Mouse (Mus musculus) neural tube, embryonic 11.5 days (tissue): ENCODE measurements around the gene Dbp. TPM values are rescaled to one million over a fixed set of nuclear protein-coding genes. Genes with fewer than 3 reads are reported as not detected.
A peak's percentile ranks its signal among the peaks of the same experiment; 100 is the strongest.

Source experiments
- ATAC-seq: fragments of 200-750 bp; cut with Nextera tagmentation; 2 replicates; pipeline ENCODE4 v1.8.0; 2017; ENCODE audit warnings: moderate number of reproducible peaks, mild to moderate bottlenecking, moderate TSS enrichment, moderate library complexity; ENCODE audit not compliant: insufficient read depth, low FRiP score, low TSS enrichment
- DNase-seq: peaks from one replicate; pipeline ENCODE4 v3.0.0-alpha.2; 2015; ENCODE audit warnings: low spot score
- H3K27ac ChIP-seq: fragments of 300-500 bp; sonication (generic); 2 replicates; pipeline ENCODE4 v1.5.1; 2014; ENCODE audit warnings: low read depth, mild to moderate bottlenecking, low read length
- H3K27me3 ChIP-seq: fragments of 300-500 bp; sonication (generic); 2 replicates; pipeline ENCODE4 v1.6.1; 2014; ENCODE audit warnings: mild to moderate bottlenecking, low read length, mixed read lengths; ENCODE audit not compliant: control insufficient read depth, insufficient read depth
- H3K36me3 ChIP-seq: fragments of 300-500 bp; sonication (generic); 2 replicates; pipeline ENCODE4 v1.6.1; 2014; ENCODE audit warnings: mild to moderate bottlenecking, low read length, moderate library complexity, mixed read lengths; ENCODE audit not compliant: control insufficient read depth, insufficient read depth
- H3K4me1 ChIP-seq: fragments of 300-500 bp; sonication (generic); 2 replicates; pipeline ENCODE4 v1.6.1; 2014; ENCODE audit warnings: low read length, mixed read lengths; ENCODE audit not compliant: control insufficient read depth, insufficient read depth
- H3K4me2 ChIP-seq: fragments of 300-500 bp; sonication (generic); 2 replicates; pipeline ENCODE4 v1.6.1; 2014; ENCODE audit warnings: low read depth, mild to moderate bottlenecking, moderate library complexity
- H3K4me3 ChIP-seq: fragments of 300-500 bp; sonication (generic); 2 replicates; pipeline ENCODE4 v1.5.1; 2014; ENCODE audit warnings: low read depth, low read length
- H3K9ac ChIP-seq: fragments of 300-500 bp; sonication (generic); 2 replicates; pipeline ENCODE4 v1.6.1; 2014; ENCODE audit warnings: mild to moderate bottlenecking, low read length
- H3K9me3 ChIP-seq: fragments of 300-500 bp; sonication (generic); 2 replicates; pipeline ENCODE4 v1.6.1; 2016; ENCODE audit warnings: low read length; ENCODE audit not compliant: control insufficient read depth
- WGBS: fragments of 180-500 bp; shearing (Covaris S2); extraction: QIAGEN DNeasy Blood & Tissue Kit; methylation state at CpG from one replicate; pipeline ENCODE4 v1.1.7; 2014; 5-methylcytosine and 5-hydroxymethylcytosine counted together
- polyA plus RNA-seq: library from polyadenylated mRNA; unstranded; fragments of >200 nt; fragmentation: Nextera tagmentation; extraction: Ambion mirVana; gene quantifications from 2 replicates; pipeline ENCODE4 v1.2.1, GENCODE M21; 2014

Gene Dbp
- polyA plus RNA-seq, 1 experiment from 2014 or later, result 3.7 TPM

DNA sequence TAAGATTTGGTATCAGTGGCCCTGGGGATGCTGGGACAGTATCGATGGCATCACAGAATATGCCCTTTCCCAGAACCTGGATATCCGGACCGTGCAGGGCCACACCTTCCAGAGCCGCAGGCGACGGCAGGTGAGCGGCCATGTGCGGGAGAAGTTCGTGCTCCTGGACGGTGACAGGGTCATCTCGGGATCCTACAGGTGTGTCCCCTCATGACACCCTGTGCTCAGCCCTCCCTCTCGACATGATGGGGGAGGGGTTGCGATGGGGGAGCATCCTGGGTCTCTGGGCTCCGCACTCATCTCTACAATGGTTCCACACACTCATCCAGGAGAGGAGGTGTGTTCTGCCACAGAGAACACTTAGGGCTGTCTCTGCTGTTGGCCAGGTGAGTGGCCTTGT lies 18.9 kb downstream of the Dbp start:
- H3K9me3 ChIP-seq, result no peaks in the 10 kb centered on the region
- peaks cover 34% of the 10 kb centered on the region for H3K36me3 ChIP-seq
- no peaks in the 10 kb centered on the region for H3K27me3 ChIP-seq
- H3K4me3 ChIP-seq, result no peak overlapping the region
- H3K4me1 ChIP-seq, result peaks cover 6% of the 10 kb centered on the region
- WGBS, result 95% methylated on average over 14 of the region's 14 CpGs
- DNase-seq, result no peak
- ATAC-seq, result no peak
- no peak overlapping the region for H3K27ac ChIP-seq
- no peak overlapping the region for H3K4me2 ChIP-seq
- H3K9ac ChIP-seq, result no peak overlapping the region

DNA sequence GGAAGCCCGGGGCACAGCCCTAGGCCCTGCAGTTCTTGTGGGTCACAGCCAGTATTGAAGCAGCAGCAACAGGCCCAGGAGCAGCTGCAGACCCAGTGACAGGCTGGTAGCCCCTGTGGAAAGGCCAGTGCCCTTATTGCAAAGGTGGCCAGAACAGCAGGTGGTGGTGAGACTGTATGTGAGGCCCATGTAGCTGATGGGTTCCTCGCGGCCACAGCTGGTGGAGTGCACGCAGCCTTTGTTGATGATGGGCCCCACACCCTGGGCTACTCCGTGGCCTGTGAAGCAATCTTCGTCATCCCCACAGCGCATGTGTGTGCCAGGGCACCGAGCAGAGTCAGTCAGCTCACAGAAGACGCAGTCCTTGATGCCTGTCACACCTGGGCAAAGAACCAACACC lies 20.3 kb downstream of the Dbp start:
- H3K4me2 ChIP-seq, result no peak overlapping the region
- no peak overlapping the region for H3K27ac ChIP-seq
- no peaks in the 10 kb centered on the region for H3K9me3 ChIP-seq
- no peak for DNase-seq
- H3K36me3 ChIP-seq, result peaks cover 27% of the 10 kb centered on the region
- no peaks in the 10 kb centered on the region for H3K4me1 ChIP-seq
- H3K4me3 ChIP-seq, result no peak overlapping the region
- 92% methylated on average over 9 of the region's 9 CpGs for WGBS
- no peak for ATAC-seq
- H3K27me3 ChIP-seq, result no peaks in the 10 kb centered on the region
- no peak overlapping the region; the same call in 1 of the 2 replicates for H3K9ac ChIP-seq

DNA sequence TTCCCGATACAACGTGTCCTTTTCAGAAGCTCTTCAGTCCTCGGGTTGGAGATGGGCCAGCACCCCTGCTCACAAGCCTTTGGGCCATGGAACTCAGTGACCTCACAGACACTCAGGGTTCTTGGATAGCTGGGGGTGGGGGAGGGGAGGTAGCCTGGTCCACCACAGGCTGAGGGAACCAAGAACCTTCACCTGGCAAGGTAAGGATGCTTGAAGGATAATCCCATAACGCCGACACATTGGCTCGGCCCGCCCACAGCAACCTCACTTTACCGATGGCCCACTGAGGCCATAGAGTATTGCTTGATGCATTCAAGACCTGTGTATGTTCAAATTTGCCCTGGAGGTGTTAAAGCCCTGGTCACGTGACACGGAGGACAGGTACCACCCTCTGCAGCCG lies 20.8 kb downstream of the Dbp start, which contains the start of gene Spaca4:
TSS of gene Spaca4 (minus strand) at position 101 of the 400 bp plus-strand sequence.
- H3K4me2 ChIP-seq, result no peak within 1 kb of the TSS
- ATAC-seq, result no peak
- no peak within 1 kb of the TSS for H3K27ac ChIP-seq
- H3K27me3 ChIP-seq, result no peaks in the 10 kb centered on the region
- H3K9ac ChIP-seq, result no peak within 1 kb of the TSS; the same call in 1 of the 2 replicates
- H3K4me3 ChIP-seq, result no peak within 1 kb of the TSS
- peaks cover 26% of the 10 kb centered on the region for H3K36me3 ChIP-seq
- no peaks in the 10 kb centered on the region for H3K9me3 ChIP-seq
- 94% methylated on average over 11 of the region's 11 CpGs for WGBS
- H3K4me1 ChIP-seq, result no peaks in the 10 kb centered on the region
- no peak for DNase-seq

DNA sequence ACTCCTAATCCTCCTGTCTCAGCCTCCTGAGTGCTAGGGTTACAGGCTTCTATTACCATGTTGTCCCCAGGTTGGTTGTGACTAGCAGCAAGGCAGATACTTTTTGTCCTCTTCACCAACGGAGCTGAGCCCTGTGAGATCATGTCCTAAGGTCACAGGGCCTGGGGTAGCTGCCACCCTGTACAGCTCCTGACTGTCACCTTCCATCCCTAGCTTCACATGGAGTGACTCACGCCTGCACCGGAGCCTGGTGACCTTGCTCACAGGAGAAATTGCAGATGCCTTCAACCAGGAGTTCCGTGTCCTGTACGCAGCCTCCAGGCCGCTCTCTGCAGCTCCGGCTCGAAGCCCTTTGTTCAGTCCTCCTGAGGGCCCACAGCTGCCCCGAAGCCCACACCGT lies 21.5 kb downstream of the Dbp start:
- H3K36me3 ChIP-seq, result peaks cover 22% of the 10 kb centered on the region
- WGBS, result 92% methylated on average over 10 of the region's 10 CpGs
- no peak overlapping the region for H3K4me2 ChIP-seq
- no peaks in the 10 kb centered on the region for H3K9me3 ChIP-seq
- no peak overlapping the region for H3K4me3 ChIP-seq
- no peak overlapping the region for H3K9ac ChIP-seq
- H3K4me1 ChIP-seq, result no peaks in the 10 kb centered on the region
- ATAC-seq (no peak), DNase-seq (no peak)
- no peak overlapping the region for H3K27ac ChIP-seq
- H3K27me3 ChIP-seq, result no peaks in the 10 kb centered on the region

DNA sequence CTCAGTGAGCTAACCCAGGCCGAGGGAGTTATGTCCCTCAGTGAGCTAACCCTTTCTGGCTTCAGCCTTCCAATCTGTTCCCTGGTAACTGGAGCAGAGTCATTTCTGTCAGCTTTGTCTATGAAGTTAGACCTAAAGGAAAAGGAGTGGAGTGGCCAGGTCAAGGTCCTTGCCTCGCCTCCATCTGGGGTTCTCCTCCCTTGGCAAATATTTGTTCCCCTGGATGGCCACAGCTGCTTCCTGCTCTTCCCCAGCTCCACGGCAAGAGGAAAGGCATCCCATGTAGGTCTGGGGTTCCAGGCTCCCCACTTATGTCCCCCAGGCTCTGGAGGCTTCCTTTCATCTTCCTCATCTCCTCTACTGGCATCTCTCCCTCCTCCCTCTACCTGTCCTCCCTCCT lies 22.7 kb downstream of the Dbp start:
- DNase-seq, result no peak
- 89% methylated on average over 3 of the region's 3 CpGs for WGBS
- Histone ChIP-seq H3K9ac (no peak overlapping the region), H3K9me3 (no peaks in the 10 kb centered on the region), H3K36me3 (peaks cover 18% of the 10 kb centered on the region), H3K27me3 (no peaks in the 10 kb centered on the region), H3K4me3 (no peak overlapping the region), H3K27ac (no peak overlapping the region), H3K4me2 (no peak overlapping the region), H3K4me1 (no peaks in the 10 kb centered on the region)
- no peak for ATAC-seq

DNA sequence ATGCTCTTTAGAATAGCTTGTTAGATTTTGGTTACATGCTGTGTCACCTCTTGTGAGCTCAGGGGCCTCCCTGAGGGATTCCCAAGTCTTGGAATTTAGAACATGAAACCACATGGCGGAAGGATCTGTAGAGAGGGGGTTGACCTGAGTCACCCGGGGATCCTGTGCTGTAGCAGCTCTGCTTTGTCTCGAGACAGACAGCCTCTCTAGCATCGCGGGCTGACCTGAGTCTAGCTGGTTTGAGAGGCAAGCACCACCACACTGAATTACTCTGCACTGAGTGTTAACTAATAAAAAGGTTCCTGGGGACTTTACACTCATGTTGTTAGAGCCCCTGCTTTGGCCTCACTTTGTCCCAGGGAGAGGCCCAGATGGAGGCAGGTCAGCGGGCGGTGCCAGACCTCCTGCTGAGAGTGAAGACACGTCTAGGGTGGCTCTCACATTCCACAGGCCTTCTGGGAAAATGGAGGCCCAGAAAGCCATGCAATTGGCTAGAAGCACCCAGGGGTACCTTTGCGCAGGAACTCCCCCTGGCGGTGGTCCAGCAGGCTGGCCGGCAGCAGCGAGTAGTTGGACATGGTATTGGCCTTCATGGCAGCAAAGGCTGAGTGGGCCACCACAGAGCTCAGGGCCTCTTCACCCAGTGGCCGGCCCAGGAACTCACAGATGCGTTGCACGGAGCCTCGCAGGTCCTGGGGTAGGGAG lies 26.0 kb downstream of the Dbp start:
- Histone ChIP-seq H3K4me2 (no peak overlapping the region), H3K9me3 (no peaks in the 10 kb centered on the region), H3K36me3 (peaks cover 3% of the 10 kb centered on the region; the same call in 1 of the 2 replicates), H3K9ac (no peak overlapping the region), H3K4me1 (no peaks in the 10 kb centered on the region), H3K27ac (no peak overlapping the region), H3K27me3 (no peaks in the 10 kb centered on the region), H3K4me3 (no peak overlapping the region)
- ATAC-seq (no peak), DNase-seq (peak; percentile 72)
- 18% methylated on average over 16 of the region's 16 CpGs for WGBS

DNA sequence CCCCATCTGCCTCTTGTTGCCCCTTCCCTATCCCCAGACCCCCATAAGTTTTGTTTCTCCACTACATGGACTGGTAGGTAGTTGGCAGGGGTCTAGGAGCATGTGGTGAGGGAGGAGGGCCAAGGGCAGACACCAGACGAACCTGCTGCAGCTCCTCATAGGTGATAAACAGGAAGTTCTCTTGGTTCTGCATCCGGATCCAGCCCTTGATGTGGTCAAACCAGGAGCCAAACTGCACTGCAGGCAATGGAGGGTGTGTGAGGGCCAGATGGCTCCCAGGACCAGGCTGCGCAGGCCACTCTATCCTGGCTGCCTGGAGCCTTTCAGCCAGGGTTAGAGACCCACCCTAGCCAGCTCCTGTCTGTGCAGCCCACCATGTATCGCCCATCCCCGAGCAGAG lies 28.6 kb downstream of the Dbp start:
- Histone ChIP-seq H3K9me3 (no peaks in the 10 kb centered on the region), H3K4me2 (no peak overlapping the region), H3K27ac (no peak overlapping the region), H3K4me3 (no peak overlapping the region), H3K4me1 (no peaks in the 10 kb centered on the region), H3K27me3 (no peaks in the 10 kb centered on the region), H3K36me3 (no peaks in the 10 kb centered on the region), H3K9ac (no peak overlapping the region)
- 84% methylated on average over 5 of the region's 5 CpGs for WGBS
- DNase-seq (no peak), ATAC-seq (no peak)

DNA sequence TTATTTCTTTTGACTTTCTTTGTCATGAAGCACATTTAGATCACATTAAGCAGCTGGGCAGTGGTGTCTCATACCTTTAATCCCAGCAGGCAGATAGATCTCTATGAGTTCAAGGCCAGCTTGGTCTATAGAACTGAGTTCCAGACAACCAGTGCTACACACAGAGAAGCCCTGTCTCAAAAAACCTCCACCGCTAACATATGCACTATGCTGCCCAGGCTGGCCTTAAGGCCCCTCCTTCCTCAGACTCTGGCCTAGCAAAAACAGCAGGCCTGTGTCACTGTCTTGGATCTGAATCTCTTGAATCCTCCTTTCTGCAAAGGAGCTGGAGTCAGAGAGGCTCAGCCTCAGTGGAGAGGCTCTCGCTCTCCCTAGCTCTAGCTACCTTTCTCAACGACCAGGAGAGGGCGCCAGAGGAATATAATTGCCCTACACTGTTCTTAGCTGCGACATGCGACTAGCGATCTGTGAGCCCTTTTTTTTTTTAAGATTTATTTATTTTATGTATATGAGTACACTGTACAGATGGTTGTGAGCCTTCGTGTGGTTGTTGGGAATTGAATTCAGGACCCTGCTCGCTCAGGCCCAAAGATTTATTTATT lies 34.4 kb downstream of the Dbp start:
- 9% methylated on average over 9 of the region's 9 CpGs for WGBS
- Histone ChIP-seq H3K4me1 (no peaks in the 10 kb centered on the region), H3K4me3 (no peak overlapping the region)

DNA sequence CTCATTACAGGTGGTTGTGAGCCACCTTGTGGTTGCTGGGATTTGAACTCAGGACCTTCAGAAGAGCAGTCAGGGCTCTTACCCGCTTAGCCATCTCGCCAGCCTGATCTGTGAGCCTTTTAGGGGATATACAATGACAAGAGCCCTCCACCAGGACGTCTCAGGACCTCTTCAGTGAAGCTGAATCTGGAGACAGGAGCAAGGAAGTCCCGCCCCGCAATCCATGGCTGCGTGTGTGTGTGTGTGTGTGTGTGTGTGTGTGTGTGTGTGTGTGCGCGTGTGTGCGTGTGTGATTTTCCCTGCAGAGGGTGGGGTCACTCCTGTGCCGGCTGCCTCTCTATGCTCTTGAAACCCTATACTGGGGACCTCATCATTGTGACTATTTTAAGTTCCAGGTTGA lies 34.9 kb downstream of the Dbp start:
- H3K9me3 ChIP-seq, result no peaks in the 10 kb centered on the region
- DNase-seq (no peak), ATAC-seq (no peak)
- H3K36me3 ChIP-seq, result no peaks in the 10 kb centered on the region
- H3K9ac ChIP-seq, result no peak overlapping the region
- H3K27me3 ChIP-seq, result 0 out of 2 replicates have a peak, but pooled peaks cover 2% of the 10 kb centered on the region
- H3K27ac ChIP-seq, result no peak overlapping the region
- H3K4me3 ChIP-seq, result no peak overlapping the region
- no peaks in the 10 kb centered on the region for H3K4me1 ChIP-seq
- H3K4me2 ChIP-seq, result no peak overlapping the region
- WGBS, result 71% methylated on average over 10 of the region's 10 CpGs

More for the DNA sequence above, 34.4 kb downstream of the Dbp start:
- H3K27ac ChIP-seq, result no peak overlapping the region
- H3K9me3 ChIP-seq, result no peaks in the 10 kb centered on the region
- no peak overlapping the region for H3K4me2 ChIP-seq
- no peaks in the 10 kb centered on the region for H3K36me3 ChIP-seq
- no peak overlapping the region for H3K9ac ChIP-seq
- DNase-seq (peak; percentile 83), ATAC-seq (0 out of 2 replicates have a peak, but pooled peaks have one; percentile 55)
- H3K27me3 ChIP-seq, result 0 out of 2 replicates have a peak, but pooled peaks cover 2% of the 10 kb centered on the region
